Mouse (Mus musculus) kidney, embryonic 15.5 days (tissue): ENCODE data around the gene Nsa2. TPM values are rescaled to one million over a fixed set of nuclear protein-coding genes. Genes with fewer than 3 reads are reported as not detected.

Experiments
- ATAC-seq: fragments of 200-750 bp; cut with Nextera tagmentation; replicated peaks from 2 replicates; pipeline ENCODE4 v1.8.0; 2017; ENCODE audit warnings: moderate TSS enrichment; ENCODE audit not compliant: low FRiP score
- H3K27ac ChIP-seq: fragments of 300-500 bp; sonication (generic); 2 replicates; pipeline ENCODE4 v1.5.1; 2015; ENCODE audit warnings: mild to moderate bottlenecking, inconsistent platforms
- H3K27me3 ChIP-seq: fragments of 300-500 bp; sonication (generic); 2 replicates; pipeline ENCODE4 v1.6.1; 2015; ENCODE audit warnings: inconsistent platforms
- H3K36me3 ChIP-seq: fragments of 300-500 bp; sonication (generic); 2 replicates; pipeline ENCODE4 v1.6.1; 2015; ENCODE audit warnings: inconsistent platforms
- H3K4me1 ChIP-seq: fragments of 300-500 bp; sonication (generic); 2 replicates; pipeline ENCODE4 v1.6.1; 2015; ENCODE audit warnings: inconsistent platforms
- H3K4me2 ChIP-seq: fragments of 300-500 bp; sonication (generic); 2 replicates; pipeline ENCODE4 v1.6.1; 2015; ENCODE audit warnings: moderate library complexity, mild to moderate bottlenecking, inconsistent platforms
- H3K4me3 ChIP-seq: fragments of 300-500 bp; sonication (generic); replicated peaks from 2 replicates; pipeline ENCODE4 v1.5.1; 2015; ENCODE audit warnings: mild to moderate bottlenecking, inconsistent platforms
- H3K9ac ChIP-seq: fragments of 300-500 bp; sonication (generic); 2 replicates; pipeline ENCODE4 v1.6.1; 2015; ENCODE audit warnings: mild to moderate bottlenecking, inconsistent platforms
- H3K9me3 ChIP-seq: fragments of 300-500 bp; sonication (generic); replicated peaks from 2 replicates; pipeline ENCODE4 v1.6.1; 2016; ENCODE audit warnings: inconsistent platforms
- WGBS: fragments of 180-500 bp; shearing (Covaris S2); methylation state at CpG from one replicate; pipeline ENCODE4 v1.1.7; 2015; ENCODE audit warnings: mixed read lengths; 5-methylcytosine and 5-hydroxymethylcytosine counted together
- polyA plus RNA-seq: library from polyadenylated mRNA; unstranded; fragments of >200 nt; fragmentation: Nextera tagmentation; extraction: Ambion mirVana; gene quantifications from 2 replicates; pipeline ENCODE4 v1.2.1, GENCODE M21; 2015

The Nsa2 gene
- 54.5 and 57.0 TPM in 2 replicates for polyA plus RNA-seq

- Histone ChIP-seq H3K4me1 (peaks cover 6% of the 10 kb centered on the region), H3K9ac (peak within 1 kb of the TSS; percentile 85), H3K27ac (peak within 1 kb of the TSS; percentile 89), H3K36me3 (peaks cover 31% of the 10 kb centered on the region), H3K27me3 (no peaks in the 10 kb centered on the region), H3K9me3 (no peaks in the 10 kb centered on the region), H3K4me3 (peak within 1 kb of the TSS; percentile 96), H3K4me2 (peak within 1 kb of the TSS; percentile 70)
- ATAC-seq = peak; percentile 98
- WGBS = under 1% methylated on average over 57 of the region's 57 CpGs
Observed at GRCm38 (mm10) chr13:97137466-97138400, at the start of gene Nsa2, which contains the start of gene Gfm2. TSS of gene Nsa2 (minus strand) at chr13:97137937. TSS of gene Gfm2 (plus strand) at chr13:97137937.

- no peak overlapping the region for H3K4me2 ChIP-seq
- no peak overlapping the region for H3K4me3 ChIP-seq
- H3K4me1 ChIP-seq = no peaks in the 10 kb centered on the region
- H3K36me3 ChIP-seq = peaks cover 2% of the 10 kb centered on the region; the same call in 1 of the 2 replicates
- no peaks in the 10 kb centered on the region for H3K9me3 ChIP-seq
- no peaks in the 10 kb centered on the region for H3K27me3 ChIP-seq
- H3K9ac ChIP-seq = no peak overlapping the region
- no peak overlapping the region for H3K27ac ChIP-seq
- no peak for ATAC-seq
- 79% methylated on average over 4 of the region's 4 CpGs for WGBS
Observed at GRCm38 (mm10) chr13:97186346-97186745, 48.6 kb upstream of the Nsa2 start.

GRCm38 (mm10) chr13:97184656-97185055 is 46.9 kb upstream of the Nsa2 start:
- WGBS = 55% methylated on average over 5 of the region's 5 CpGs
- H3K4me3 ChIP-seq = no peak overlapping the region
- ATAC-seq = 0 out of 2 replicates have a peak, but pooled peaks have one; percentile 43
- H3K4me1 ChIP-seq = no peaks in the 10 kb centered on the region
- no peaks in the 10 kb centered on the region for H3K9me3 ChIP-seq
- H3K4me2 ChIP-seq = no peak overlapping the region
- no peaks in the 10 kb centered on the region for H3K27me3 ChIP-seq
- no peak overlapping the region for H3K27ac ChIP-seq
- no peak overlapping the region for H3K9ac ChIP-seq
- peaks cover 15% of the 10 kb centered on the region for H3K36me3 ChIP-seq

- H3K4me3 ChIP-seq = no peak overlapping the region
- H3K9ac ChIP-seq = no peak overlapping the region
- H3K27ac ChIP-seq = no peak overlapping the region
- H3K4me2 ChIP-seq = no peak overlapping the region
- no peaks in the 10 kb centered on the region for H3K9me3 ChIP-seq
- H3K27me3 ChIP-seq = no peaks in the 10 kb centered on the region
- no peaks in the 10 kb centered on the region for H3K4me1 ChIP-seq
- H3K36me3 ChIP-seq = peaks cover 19% of the 10 kb centered on the region
- 70% methylated on average over 2 of the region's 2 CpGs for WGBS
- no peak for ATAC-seq
Observed at GRCm38 (mm10) chr13:97184168-97184567, 46.4 kb upstream of the Nsa2 start.

- Histone ChIP-seq H3K27me3 (no peaks in the 10 kb centered on the region), H3K4me2 (no peak overlapping the region), H3K4me1 (no peaks in the 10 kb centered on the region), H3K4me3 (no peak overlapping the region), H3K36me3 (peaks cover 33% of the 10 kb centered on the region), H3K9me3 (no peaks in the 10 kb centered on the region), H3K27ac (no peak overlapping the region), H3K9ac (no peak overlapping the region)
- WGBS = 88% methylated on average over 4 of the region's 4 CpGs
- ATAC-seq = no peak
Observed at GRCm38 (mm10) chr13:97182821-97183220, 45.1 kb upstream of the Nsa2 start.

- 85% methylated on average over 6 of the region's 6 CpGs for WGBS
- H3K27me3 ChIP-seq = no peaks in the 10 kb centered on the region
- H3K4me2 ChIP-seq = no peak overlapping the region
- peaks cover 56% of the 10 kb centered on the region for H3K36me3 ChIP-seq
- H3K9ac ChIP-seq = no peak overlapping the region
- no peaks in the 10 kb centered on the region for H3K9me3 ChIP-seq
- no peaks in the 10 kb centered on the region for H3K4me1 ChIP-seq
- H3K27ac ChIP-seq = no peak overlapping the region
- no peak for ATAC-seq
- no peak overlapping the region for H3K4me3 ChIP-seq
Observed at GRCm38 (mm10) chr13:97180113-97180828, 42.5 kb upstream of the Nsa2 start.

- Histone ChIP-seq H3K4me1 (no peaks in the 10 kb centered on the region), H3K27ac (no peak overlapping the region), H3K4me2 (no peak overlapping the region), H3K9me3 (no peaks in the 10 kb centered on the region), H3K9ac (no peak overlapping the region), H3K4me3 (no peak overlapping the region), H3K27me3 (no peaks in the 10 kb centered on the region), H3K36me3 (peaks cover 69% of the 10 kb centered on the region)
- WGBS = 83% methylated on average over 7 of the region's 7 CpGs
- no peak for ATAC-seq
Observed at GRCm38 (mm10) chr13:97178943-97179342, 41.2 kb upstream of the Nsa2 start.

- no peak for ATAC-seq
- no peaks in the 10 kb centered on the region for H3K27me3 ChIP-seq
- peaks cover 87% of the 10 kb centered on the region for H3K36me3 ChIP-seq
- no peak overlapping the region for H3K27ac ChIP-seq
- WGBS = 82% methylated on average over 5 of the region's 5 CpGs
- no peaks in the 10 kb centered on the region for H3K9me3 ChIP-seq
- no peak overlapping the region for H3K9ac ChIP-seq
- no peak overlapping the region for H3K4me3 ChIP-seq
- no peak overlapping the region for H3K4me2 ChIP-seq
- no peaks in the 10 kb centered on the region for H3K4me1 ChIP-seq
Observed at GRCm38 (mm10) chr13:97176731-97177130, 39.0 kb upstream of the Nsa2 start.

- Histone ChIP-seq H3K27me3 (no peaks in the 10 kb centered on the region), H3K4me2 (no peak overlapping the region), H3K27ac (no peak overlapping the region), H3K4me1 (no peaks in the 10 kb centered on the region), H3K9ac (no peak overlapping the region), H3K36me3 (peaks cover 93% of the 10 kb centered on the region), H3K4me3 (no peak overlapping the region), H3K9me3 (no peaks in the 10 kb centered on the region)
- no peak for ATAC-seq
- WGBS = 82% methylated on average over 10 of the region's 10 CpGs
Observed at GRCm38 (mm10) chr13:97175520-97176264, 38.0 kb upstream of the Nsa2 start.

- H3K4me1 ChIP-seq = no peaks in the 10 kb centered on the region
- no peak for ATAC-seq
- H3K27me3 ChIP-seq = no peaks in the 10 kb centered on the region
- no peaks in the 10 kb centered on the region for H3K9me3 ChIP-seq
- H3K4me2 ChIP-seq = no peak overlapping the region
- no peak overlapping the region for H3K27ac ChIP-seq
- H3K4me3 ChIP-seq = no peak overlapping the region
- H3K9ac ChIP-seq = no peak overlapping the region
- peaks cover 64% of the 10 kb centered on the region for H3K36me3 ChIP-seq
- 67% methylated on average over 4 of the region's 4 CpGs for WGBS
Observed at GRCm38 (mm10) chr13:97145834-97146233, 8.1 kb upstream of the Nsa2 start.

- H3K9me3 ChIP-seq = no peaks in the 10 kb centered on the region
- H3K4me2 ChIP-seq = no peak overlapping the region
- peaks cover 36% of the 10 kb centered on the region for H3K36me3 ChIP-seq
- ATAC-seq = no peak
- no peak overlapping the region for H3K4me3 ChIP-seq
- no peak overlapping the region for H3K9ac ChIP-seq
- H3K4me1 ChIP-seq = peaks cover 6% of the 10 kb centered on the region
- no peaks in the 10 kb centered on the region for H3K27me3 ChIP-seq
- H3K27ac ChIP-seq = no peak overlapping the region
- 84% methylated on average over 7 of the region's 7 CpGs for WGBS
Observed at GRCm38 (mm10) chr13:97142321-97142720, 4.6 kb upstream of the Nsa2 start.
